Mouse (Mus musculus): ENCODE results near the gene Psmc3. TPM values are rescaled to one million over a fixed set of nuclear protein-coding genes. Genes with fewer than 3 reads are reported as not detected.
"Not testable (repeated sequence)": the region's sequence is repeated elsewhere in the genome, so short reads cannot be mapped to it uniquely, and the experiment has no call there.

The Psmc3 gene
- polyA plus RNA-seq (2011; ENCODE audit: insufficient read depth, insufficient read length, low replicate concordance, missing spikeins): 264 and 333 TPM in 2 replicates

DNA sequence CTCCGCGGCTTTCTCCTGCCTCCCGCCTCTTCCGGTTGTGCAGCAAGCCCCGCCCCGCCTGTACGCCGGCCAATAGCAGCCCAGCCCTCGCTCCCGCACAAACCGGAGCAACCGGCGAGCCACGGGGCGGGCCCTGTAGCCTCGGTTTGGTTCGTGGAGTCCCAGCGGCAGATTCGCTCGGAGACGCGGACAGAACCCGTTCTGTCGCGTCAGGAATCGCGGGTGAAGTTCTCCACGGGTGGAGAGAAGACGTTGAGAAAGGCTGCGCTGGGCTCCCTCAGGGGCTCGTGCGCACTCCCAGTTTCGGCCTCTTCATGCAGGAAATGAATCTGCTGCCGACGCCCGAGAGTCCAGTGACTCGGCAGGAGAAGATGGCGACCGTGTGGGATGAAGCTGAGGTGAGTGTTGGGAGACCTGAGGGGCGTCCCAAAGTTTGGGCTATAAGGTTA lies at the start of gene Psmc3:
Psmc3 (plus strand) TSS at position 76 of the 449 bp plus-strand sequence.
- TF ChIP-seq CTCF (IDR thresholded peaks at IDR 0.05; ENCODE audit: control insufficient read depth, insufficient read depth, low read length) (no peak), POLR2A (IDR thresholded peaks at IDR 0.05; ENCODE audit: borderline replicate concordance, control insufficient read depth, low read depth, low read length) (peak; percentile 76; the same call in 1 of the 2 replicates)
- Histone ChIP-seq H3K4me1 (ENCODE audit: control insufficient read depth, insufficient read depth, low read length) (peaks cover 1% of the 10 kb centered on the region; the same call in 1 of the 2 replicates), H3K4me3 (replicated peaks; ENCODE audit: control insufficient read depth, low read depth, low read length) (peak within 1 kb of the TSS; percentile 90), H3K27ac (ENCODE audit: control insufficient read depth, insufficient read depth, low read depth, low read length, poor library complexity) (peak within 1 kb of the TSS; percentile 87)
- WGBS: under 1% methylated on average over 40 of the region's 40 CpGs

- no peak for TF ChIP-seq POLR2A (IDR thresholded peaks at IDR 0.05; ENCODE audit: borderline replicate concordance, control insufficient read depth, low read depth, low read length)
- TF ChIP-seq CTCF (IDR thresholded peaks at IDR 0.05; ENCODE audit: control insufficient read depth, insufficient read depth, low read length): no peak
- no peaks in the 10 kb centered on the region for H3K4me1 ChIP-seq (ENCODE audit: control insufficient read depth, insufficient read depth, low read length)
- WGBS: 96% methylated on average over 8 of the region's 8 CpGs
- H3K4me3 ChIP-seq (replicated peaks; ENCODE audit: control insufficient read depth, low read depth, low read length): no peak overlapping the region
- no peak overlapping the region for H3K27ac ChIP-seq (ENCODE audit: control insufficient read depth, insufficient read depth, low read depth, low read length, poor library complexity)
These were observed 45.3 kb upstream of the Psmc3 start for GRCm38 (mm10) chr2:91008536-91008935.

- 74% methylated on average over 2 of the region's 2 CpGs for WGBS
- Histone ChIP-seq H3K4me3 (replicated peaks; ENCODE audit: control insufficient read depth, low read depth, low read length) (no peak overlapping the region), H3K27ac (ENCODE audit: control insufficient read depth, insufficient read depth, low read depth, low read length, poor library complexity) (no peak overlapping the region), H3K4me1 (ENCODE audit: control insufficient read depth, insufficient read depth, low read length) (no peaks in the 10 kb centered on the region)
- TF ChIP-seq CTCF (IDR thresholded peaks at IDR 0.05; ENCODE audit: control insufficient read depth, insufficient read depth, low read length) (no peak), POLR2A (IDR thresholded peaks at IDR 0.05; ENCODE audit: borderline replicate concordance, control insufficient read depth, low read depth, low read length) (no peak)
These were observed 39.9 kb upstream of the Psmc3 start for GRCm38 (mm10) chr2:91013881-91014280.

GRCm38 (mm10) chr2:91015386-91015785 lies 38.4 kb upstream of the Psmc3 start:
- 89% methylated on average over 4 of the region's 4 CpGs for WGBS
- Histone ChIP-seq H3K27ac (ENCODE audit: control insufficient read depth, insufficient read depth, low read depth, low read length, poor library complexity) (no peak overlapping the region), H3K4me1 (ENCODE audit: control insufficient read depth, insufficient read depth, low read length) (no peaks in the 10 kb centered on the region), H3K4me3 (replicated peaks; ENCODE audit: control insufficient read depth, low read depth, low read length) (no peak overlapping the region)
- TF ChIP-seq POLR2A (IDR thresholded peaks at IDR 0.05; ENCODE audit: borderline replicate concordance, control insufficient read depth, low read depth, low read length): no peak
- TF ChIP-seq CTCF (IDR thresholded peaks at IDR 0.05; ENCODE audit: control insufficient read depth, insufficient read depth, low read length): no peak

DNA sequence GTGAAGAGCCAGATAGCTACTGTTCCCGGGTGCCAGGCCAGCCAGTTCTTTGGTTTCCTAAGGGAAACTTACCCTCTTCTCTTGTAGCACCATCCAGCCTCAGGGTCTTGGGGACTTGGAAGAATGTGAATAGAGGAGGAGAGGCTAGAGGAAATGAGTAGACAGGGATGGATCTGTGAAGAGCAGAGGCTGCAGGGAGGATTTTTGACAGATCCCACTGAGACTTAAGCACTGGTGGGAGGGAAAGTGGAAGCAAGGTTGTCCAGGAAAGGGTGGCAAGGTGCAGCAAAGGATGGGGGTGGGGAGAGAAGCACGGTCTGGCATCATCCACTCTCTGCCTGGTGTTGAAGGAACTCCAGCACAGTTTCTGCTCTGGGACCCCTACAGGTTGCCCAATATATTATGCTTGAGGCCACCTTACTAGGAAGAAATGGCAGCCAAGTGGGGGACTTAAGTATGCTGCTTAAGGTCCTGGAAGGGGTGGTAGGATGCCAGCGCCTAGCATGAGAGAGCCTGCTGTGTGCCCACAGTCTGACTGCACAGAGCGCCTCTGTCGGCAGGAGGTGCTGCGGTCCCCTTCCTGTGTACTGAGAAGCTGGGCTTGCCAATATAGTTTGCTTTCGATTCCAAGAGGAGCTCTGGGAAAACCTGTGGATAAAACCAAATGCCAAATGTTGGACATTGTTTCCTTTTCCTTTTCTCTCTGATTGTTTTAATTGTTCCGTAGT lies 35.6 kb upstream of the Psmc3 start:
- WGBS: 83% methylated on average over 8 of the region's 8 CpGs
- no peak overlapping the region for H3K4me3 ChIP-seq (replicated peaks; ENCODE audit: control insufficient read depth, low read depth, low read length)
- no peak for TF ChIP-seq POLR2A (IDR thresholded peaks at IDR 0.05; ENCODE audit: borderline replicate concordance, control insufficient read depth, low read depth, low read length)
- TF ChIP-seq CTCF (IDR thresholded peaks at IDR 0.05; ENCODE audit: control insufficient read depth, insufficient read depth, low read length): no peak
- no peak overlapping the region for H3K27ac ChIP-seq (ENCODE audit: control insufficient read depth, insufficient read depth, low read depth, low read length, poor library complexity)
- H3K4me1 ChIP-seq (ENCODE audit: control insufficient read depth, insufficient read depth, low read length): no peaks in the 10 kb centered on the region

DNA sequence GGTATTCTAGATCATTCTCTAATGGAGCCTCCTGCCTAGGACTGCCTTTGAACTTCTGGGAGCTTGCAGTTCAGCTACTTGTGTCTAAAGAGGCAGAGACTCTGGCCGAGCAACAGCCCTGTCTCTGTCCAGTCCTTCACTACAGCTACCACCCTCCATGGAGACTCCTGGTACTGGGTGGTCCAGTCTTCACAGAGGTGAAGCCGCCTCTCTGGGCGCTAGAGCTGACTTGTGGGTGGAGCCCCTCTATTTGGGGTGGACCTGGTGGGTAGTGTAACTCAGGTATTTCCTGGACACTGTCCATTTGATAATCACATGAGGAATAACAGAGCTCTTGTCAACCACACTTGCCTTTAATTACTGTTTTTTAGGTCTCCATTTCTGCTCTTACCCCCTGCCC lies 33.9 kb upstream of the Psmc3 start:
- 92% methylated on average over 3 of the region's 3 CpGs for WGBS
- Histone ChIP-seq H3K4me1 (ENCODE audit: control insufficient read depth, insufficient read depth, low read length) (no peaks in the 10 kb centered on the region), H3K4me3 (replicated peaks; ENCODE audit: control insufficient read depth, low read depth, low read length) (no peak overlapping the region), H3K27ac (ENCODE audit: control insufficient read depth, insufficient read depth, low read depth, low read length, poor library complexity) (no peak overlapping the region)
- TF ChIP-seq POLR2A (IDR thresholded peaks at IDR 0.05; ENCODE audit: borderline replicate concordance, control insufficient read depth, low read depth, low read length) (no peak), CTCF (IDR thresholded peaks at IDR 0.05; ENCODE audit: control insufficient read depth, insufficient read depth, low read length) (no peak)

GRCm38 (mm10) chr2:91022266-91022665 lies 31.5 kb upstream of the Psmc3 start:
- H3K4me3 ChIP-seq (replicated peaks; ENCODE audit: control insufficient read depth, low read depth, low read length); H3K27ac ChIP-seq (ENCODE audit: control insufficient read depth, insufficient read depth, low read depth, low read length, poor library complexity); H3K4me1 ChIP-seq (ENCODE audit: control insufficient read depth, insufficient read depth, low read length): not testable (repeated sequence)
- WGBS: 91% methylated on average over 7 of the region's 7 CpGs

- no peak overlapping the region for H3K4me3 ChIP-seq (replicated peaks; ENCODE audit: control insufficient read depth, low read depth, low read length)
These were observed 30.7 kb upstream of the Psmc3 start for GRCm38 (mm10) chr2:91023131-91023530.

More at GRCm38 (mm10) chr2:91023131-91023530, 30.7 kb upstream of the Psmc3 start:
- 78% methylated on average over 2 of the region's 2 CpGs for WGBS
- H3K27ac ChIP-seq (ENCODE audit: control insufficient read depth, insufficient read depth, low read depth, low read length, poor library complexity): no peak overlapping the region
- no peak for TF ChIP-seq CTCF (IDR thresholded peaks at IDR 0.05; ENCODE audit: control insufficient read depth, insufficient read depth, low read length)
- TF ChIP-seq POLR2A (IDR thresholded peaks at IDR 0.05; ENCODE audit: borderline replicate concordance, control insufficient read depth, low read depth, low read length): no peak
- H3K4me1 ChIP-seq (ENCODE audit: control insufficient read depth, insufficient read depth, low read length): no peaks in the 10 kb centered on the region; the same call in 1 of the 2 replicates

All from bone marrow, adult 2 months (tissue).